Mouse (Mus musculus) midbrain, embryonic 16.5 days (tissue): ENCODE measurements around the gene Zfp446. TPM values are rescaled to one million over a fixed set of nuclear protein-coding genes. Genes with fewer than 3 reads are reported as not detected.

Experiments used
- ATAC-seq: fragments of 200-750 bp; cut with Nextera tagmentation; 2 replicates; pipeline ENCODE4 v1.8.0; 2017; ENCODE audit warnings: moderate TSS enrichment
- H3K27ac ChIP-seq: fragments of 300-500 bp; sonication (generic); 2 replicates; pipeline ENCODE4 v1.5.1; 2014; ENCODE audit warnings: mild to moderate bottlenecking, low read length, mixed read lengths
- H3K27me3 ChIP-seq: fragments of 300-500 bp; sonication (generic); 2 replicates; pipeline ENCODE4 v1.6.1; 2014; ENCODE audit warnings: low read depth, low read length, mixed read lengths; ENCODE audit not compliant: control insufficient read depth, insufficient read depth
- H3K36me3 ChIP-seq: fragments of 300-500 bp; sonication (generic); 2 replicates; pipeline ENCODE4 v1.6.1; 2014; ENCODE audit warnings: mild to moderate bottlenecking, low read length, moderate library complexity, mixed read lengths; ENCODE audit not compliant: control insufficient read depth, insufficient read depth
- H3K4me1 ChIP-seq: fragments of 300-500 bp; sonication (generic); 2 replicates; pipeline ENCODE4 v1.6.1; 2014; ENCODE audit warnings: mild to moderate bottlenecking, low read length, mixed read lengths; ENCODE audit not compliant: control insufficient read depth, insufficient read depth
- H3K4me2 ChIP-seq: fragments of 300-500 bp; sonication (generic); 2 replicates; pipeline ENCODE4 v1.6.1; 2014; ENCODE audit warnings: mild to moderate bottlenecking, low read length, mixed read lengths
- H3K4me3 ChIP-seq: fragments of 300-500 bp; sonication (generic); 2 replicates; pipeline ENCODE4 v1.5.1; 2014; ENCODE audit warnings: low read depth, mild to moderate bottlenecking, low read length, moderate library complexity, mixed read lengths
- H3K9ac ChIP-seq: fragments of 300-500 bp; sonication (generic); 2 replicates; pipeline ENCODE4 v1.6.1; 2014; ENCODE audit warnings: low read depth, low read length, mixed read lengths
- H3K9me3 ChIP-seq: fragments of 300-500 bp; sonication (generic); replicated peaks from 2 replicates; pipeline ENCODE4 v1.6.1; 2014; ENCODE audit warnings: mild to moderate bottlenecking, low read length, mixed read lengths; ENCODE audit not compliant: control insufficient read depth, poor library complexity, severe bottlenecking
- WGBS: fragments of 180-500 bp; shearing (Covaris S2); extraction: QIAGEN DNeasy Blood & Tissue Kit; methylation state at CpG from one replicate; pipeline ENCODE4 v1.1.7; 2014; 5-methylcytosine and 5-hydroxymethylcytosine counted together
- polyA plus RNA-seq: library from polyadenylated mRNA; unstranded; fragments of >200 nt; fragmentation: Nextera tagmentation; extraction: Ambion mirVana; gene quantifications from 2 replicates; pipeline ENCODE4 v1.2.1, GENCODE M21; 2015

Zfp446 gene
- polyA plus RNA-seq, 1 experiment from 2014 or later, result 13.1 TPM

- Histone ChIP-seq H3K4me1 (peaks cover 5% of the 10 kb centered on the region), H3K27ac (no peak overlapping the region), H3K4me2 (no peak overlapping the region), H3K36me3 (no peaks in the 10 kb centered on the region), H3K9me3 (no peaks in the 10 kb centered on the region), H3K27me3 (no peaks in the 10 kb centered on the region), H3K4me3 (no peak overlapping the region), H3K9ac (no peak overlapping the region)
- no peak for ATAC-seq
- WGBS, result 56% methylated on average over 3 of the region's 3 CpGs
Measured at GRCm38 (mm10) chr7:12954896-12955295, 22.8 kb upstream of the Zfp446 start.

GRCm38 (mm10) chr7:12957511-12957910, 20.1 kb upstream of the Zfp446 start:
- H3K9ac ChIP-seq, result no peak overlapping the region
- no peak overlapping the region for H3K4me3 ChIP-seq
- H3K9me3 ChIP-seq, result no peaks in the 10 kb centered on the region
- H3K4me1 ChIP-seq, result peaks cover 3% of the 10 kb centered on the region
- H3K36me3 ChIP-seq, result no peaks in the 10 kb centered on the region
- H3K27ac ChIP-seq, result no peak overlapping the region
- ATAC-seq, result no peak
- 81% methylated on average over 5 of the region's 5 CpGs for WGBS
- no peak overlapping the region for H3K4me2 ChIP-seq
- H3K27me3 ChIP-seq, result no peaks in the 10 kb centered on the region

- no peak overlapping the region for H3K4me2 ChIP-seq
- ATAC-seq, result no peak
- H3K27ac ChIP-seq, result no peak overlapping the region
- H3K4me1 ChIP-seq, result peaks cover 3% of the 10 kb centered on the region
- H3K27me3 ChIP-seq, result no peaks in the 10 kb centered on the region
- H3K9ac ChIP-seq, result no peak overlapping the region
- no peak overlapping the region for H3K4me3 ChIP-seq
- WGBS, result 83% methylated on average over 4 of the region's 4 CpGs
- no peaks in the 10 kb centered on the region for H3K36me3 ChIP-seq
- no peaks in the 10 kb centered on the region for H3K9me3 ChIP-seq
Measured at GRCm38 (mm10) chr7:12958948-12959347, 18.7 kb upstream of the Zfp446 start.

GRCm38 (mm10) chr7:12959718-12960117, 17.9 kb upstream of the Zfp446 start:
- H3K4me2 ChIP-seq, result no peak overlapping the region
- no peaks in the 10 kb centered on the region for H3K9me3 ChIP-seq
- no peaks in the 10 kb centered on the region for H3K36me3 ChIP-seq
- H3K4me1 ChIP-seq, result peaks cover 5% of the 10 kb centered on the region
- H3K27me3 ChIP-seq, result no peaks in the 10 kb centered on the region
- no peak for ATAC-seq
- 14% methylated on average over 4 of the region's 4 CpGs for WGBS
- no peak overlapping the region for H3K9ac ChIP-seq
- no peak overlapping the region for H3K27ac ChIP-seq
- no peak overlapping the region for H3K4me3 ChIP-seq

GRCm38 (mm10) chr7:12961511-12962141, 16.0 kb upstream of the Zfp446 start:
- H3K4me1 ChIP-seq, result peaks cover 12% of the 10 kb centered on the region
- no peaks in the 10 kb centered on the region for H3K27me3 ChIP-seq
- H3K36me3 ChIP-seq, result no peaks in the 10 kb centered on the region
- peak overlapping the region; percentile 87 for H3K27ac ChIP-seq
- peak overlapping the region; percentile 73 for H3K4me2 ChIP-seq
- H3K4me3 ChIP-seq, result peak overlapping the region; percentile 49
- WGBS, result 2% methylated on average over 29 of the region's 29 CpGs
- peak overlapping the region; percentile 75 for H3K9ac ChIP-seq
- peak; percentile 74 for ATAC-seq
- no peaks in the 10 kb centered on the region for H3K9me3 ChIP-seq

- 1% methylated on average over 23 of the region's 23 CpGs for WGBS
- peaks cover 12% of the 10 kb centered on the region for H3K36me3 ChIP-seq
- peaks cover 21% of the 10 kb centered on the region for H3K4me1 ChIP-seq
- peak within 1 kb of the TSS; percentile 67 for H3K4me2 ChIP-seq
- H3K9ac ChIP-seq, result peak within 1 kb of the TSS; percentile 98
- H3K27me3 ChIP-seq, result no peaks in the 10 kb centered on the region
- H3K9me3 ChIP-seq, result no peaks in the 10 kb centered on the region
- ATAC-seq, result peak; percentile 94
- H3K27ac ChIP-seq, result peak within 1 kb of the TSS; percentile 91
- H3K4me3 ChIP-seq, result peak within 1 kb of the TSS; percentile 94
Measured at GRCm38 (mm10) chr7:12965678-12966091, 12.0 kb upstream of the Zfp446 start, which contains the start of gene Zfp324. Gene Zfp324, plus strand, starts transcription at chr7:12965838.

- Histone ChIP-seq H3K36me3 (peaks cover 18% of the 10 kb centered on the region), H3K4me2 (peak overlapping the region; percentile 67), H3K9me3 (no peaks in the 10 kb centered on the region), H3K27ac (peak overlapping the region; percentile 91), H3K9ac (peak overlapping the region; percentile 98), H3K4me3 (peak overlapping the region; percentile 94), H3K4me1 (peaks cover 19% of the 10 kb centered on the region), H3K27me3 (no peaks in the 10 kb centered on the region)
- peak; percentile 59 for ATAC-seq
- under 1% methylated on average over 29 of the region's 29 CpGs for WGBS
Measured at GRCm38 (mm10) chr7:12966104-12966845, 11.4 kb upstream of the Zfp446 start.

GRCm38 (mm10) chr7:12970906-12971305, 6.7 kb upstream of the Zfp446 start:
- Histone ChIP-seq H3K27ac (no peak overlapping the region), H3K9ac (no peak overlapping the region), H3K36me3 (peaks cover 28% of the 10 kb centered on the region), H3K9me3 (no peaks in the 10 kb centered on the region), H3K27me3 (no peaks in the 10 kb centered on the region), H3K4me1 (peaks cover 11% of the 10 kb centered on the region), H3K4me3 (no peak overlapping the region), H3K4me2 (no peak overlapping the region)
- WGBS, result 98% methylated on average over 25 of the region's 25 CpGs
- no peak for ATAC-seq
